Mouse (Mus musculus) spleen, adult 2 months (tissue): ENCODE results near the gene Prtn3.

Experiments used
- CTCF ChIP-seq: fragments of 200-500 bp; IDR thresholded peaks from 2 replicates; pipeline ENCODE4 v1.5.1; 2011; ENCODE audit warnings: mild to moderate bottlenecking, inconsistent platforms; ENCODE audit not compliant: insufficient read depth, insufficient read length, insufficient replicate concordance; ENCODE audit errors: extremely low read depth
- POLR2A ChIP-seq: fragments of 200-500 bp; IDR thresholded peaks from 2 replicates; pipeline ENCODE4 v1.6.1; 2011; ENCODE audit warnings: low read depth, low read length, inconsistent platforms

DNA sequence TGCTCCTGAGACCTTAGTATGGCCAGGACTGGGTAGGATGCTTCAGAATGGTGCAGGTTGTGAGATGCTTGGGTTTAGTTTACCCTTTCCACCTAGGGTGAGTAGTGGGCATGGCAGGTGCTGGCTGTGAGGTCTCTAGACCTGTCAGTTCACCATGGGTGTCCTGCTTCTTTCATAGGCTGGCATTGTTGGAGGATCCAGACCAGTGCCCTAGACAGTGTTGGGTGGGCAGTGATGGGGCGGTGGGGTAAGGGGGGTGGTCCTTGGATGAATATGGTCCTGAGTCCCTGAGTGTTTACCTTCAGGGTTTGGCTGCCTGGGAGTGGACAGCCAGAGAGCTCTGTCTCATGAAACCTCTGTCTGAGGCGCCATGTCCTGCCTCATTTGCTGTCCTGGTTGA, 16.4 kb upstream of the Prtn3 start:
- TF ChIP-seq POLR2A = no peak
- TF ChIP-seq CTCF = no peak
